Mouse (Mus musculus): ENCODE data around the gene Steap2.

GRCm38 (mm10) chr5:5707341-5708278 lies 13.2 kb upstream of the Steap2 start:
- TF ChIP-seq POLR2A (IDR thresholded peaks at IDR 0.05; ENCODE audit: extremely low read depth, insufficient read depth, low read length): no peak
- no peak for TF ChIP-seq CTCF (IDR thresholded peaks at IDR 0.05; ENCODE audit: low read depth, low read length)
